ENCODE assay signal across 11 mouse cellular contexts in the genomic region with DNA sequence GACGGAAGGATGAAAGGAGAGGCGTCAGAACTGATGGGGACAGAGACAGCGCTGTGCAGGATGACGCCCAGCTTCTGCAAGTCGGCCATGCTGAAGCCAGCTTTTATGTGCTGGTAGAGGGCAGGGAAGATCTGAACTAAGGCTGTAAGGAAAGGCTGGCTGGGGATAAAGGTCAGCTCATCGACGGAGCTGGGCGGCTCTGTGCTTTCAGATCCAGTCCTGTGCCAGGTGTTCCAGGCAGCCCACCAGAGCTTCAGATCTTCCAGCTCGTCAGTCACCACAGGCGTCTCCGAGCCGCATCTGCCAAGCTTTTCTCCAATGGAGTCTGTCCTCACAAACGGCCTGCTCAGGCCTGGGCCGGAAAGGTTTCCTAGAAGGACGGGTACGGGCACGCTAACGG.
A peak's percentile ranks its signal among the peaks of the same experiment; 100 is the strongest.
DNase-seq lines count a peak whose midpoint lies in the region; ATAC-seq and TF ChIP-seq lines count a peak whose summit lies in the region.
"Had no signal": no experiment of that assay in that cellular context is flagged by ENCODE, and none has a peak within 500 bp of the region (broad histone marks: within the 10 kb centered on the region; RNA-seq: fewer than 3 reads in every experiment).

No protein-coding gene starts in this region.

- no peak overlapping the region for H3K4me3 ChIP-seq in kidney, embryonic 16.5 days (ENCODE audit: low read length)
- no peak overlapping the region for H3K4me3 ChIP-seq in midbrain, embryonic 14.5 days (replicated peaks; ENCODE audit: low read depth, low read length)
- no peak overlapping the region for H3K4me3 ChIP-seq in left cerebral cortex, adult 2 months
- H3K4me3 ChIP-seq: liver, embryonic 13.5 days had no signal

- 44% methylated on average over 18 of the region's 18 CpGs for WGBS in kidney, embryonic 16.5 days
- WGBS in midbrain, embryonic 14.5 days, result 38% methylated on average over 18 of the region's 18 CpGs

- no peaks in the 10 kb centered on the region for H3K27me3 ChIP-seq in kidney, embryonic 16.5 days (ENCODE audit: insufficient read depth, low read length)
- no peaks in the 10 kb centered on the region for H3K27me3 ChIP-seq in midbrain, embryonic 14.5 days (ENCODE audit: control insufficient read depth, insufficient read depth, low read length)
- H3K27me3 ChIP-seq: liver, embryonic 13.5 days had no signal

- no peak overlapping the region for H3K4me2 ChIP-seq in kidney, embryonic 16.5 days (replicated peaks; ENCODE audit: low read depth, low read length)
- no peak overlapping the region for H3K4me2 ChIP-seq in midbrain, embryonic 14.5 days (ENCODE audit: low read length)
- H3K4me2 ChIP-seq: liver, embryonic 13.5 days had no signal

- no peaks in the 10 kb centered on the region for H3K4me1 ChIP-seq in kidney, embryonic 16.5 days (ENCODE audit: insufficient read depth, low read length)
- H3K4me1 ChIP-seq in midbrain, embryonic 14.5 days (ENCODE audit: control insufficient read depth, insufficient read depth, low read length), result no peaks in the 10 kb centered on the region
- H3K4me1 ChIP-seq: liver, embryonic 13.5 days had no signal

- no peak for TF ChIP-seq CTCF in left cerebral cortex, adult 2 months (IDR thresholded peaks at IDR 0.05)

- no peaks in the 10 kb centered on the region for H3K9me3 ChIP-seq in kidney, embryonic 16.5 days (ENCODE audit: low read length)
- H3K9me3 ChIP-seq in midbrain, embryonic 14.5 days (ENCODE audit: control insufficient read depth, low read length), result no peaks in the 10 kb centered on the region
- H3K9me3 ChIP-seq: liver, embryonic 13.5 days had no signal

- H3K36me3 ChIP-seq in kidney, embryonic 16.5 days (ENCODE audit: insufficient read depth, low read length), result peaks cover 50% of the 10 kb centered on the region
- H3K36me3 ChIP-seq in midbrain, embryonic 14.5 days (ENCODE audit: control insufficient read depth, insufficient read depth, low read length), result peaks cover 82% of the 10 kb centered on the region

- intact Hi-C loops in left cerebral cortex, adult 2 months (cut with DNase I), result no loop called here

- peak; percentile 63 for ATAC-seq in kidney, embryonic 16.5 days (ENCODE audit: low FRiP score, low TSS enrichment)
- no peak for ATAC-seq in midbrain, embryonic 14.5 days (ENCODE audit: low FRiP score, low TSS enrichment)
- ATAC-seq in megakaryocyte-erythroid progenitor cell, adult 5-6 weeks (replicated peaks; ENCODE audit: low FRiP score, low TSS enrichment, poor library complexity, severe bottlenecking), result no peak

- no peak overlapping the region for H3K9ac ChIP-seq in kidney, embryonic 16.5 days (replicated peaks; ENCODE audit: low read length)
- H3K9ac ChIP-seq in midbrain, embryonic 14.5 days (replicated peaks; ENCODE audit: low read length), result no peak overlapping the region
- H3K9ac ChIP-seq: liver, embryonic 13.5 days had no signal

- no peak for DNase-seq in kidney, adult 11 months
- DNase-seq in ZHBTc4 (ENCODE audit: low read depth, low spot score), result peak; percentile 94
- DNase-seq in forelimb bud, embryonic 11.5 days (ENCODE audit: low read depth, low spot score), result peak; percentile 38
- peak; percentile 44 for DNase-seq in midbrain, embryonic 14.5 days
- no peak for DNase-seq in left cerebral cortex, adult 2 months (ENCODE audit: extremely low spot score in 1 of 2, low spot score in 2 of 2)
- no peak for DNase-seq in thymus, postnatal 0 days (ENCODE audit: low spot score)
- DNase-seq: cerebellum, adult 11-12 months; liver, embryonic 13.5 days; spleen, adult 18-20 months had no signal

- H3K27ac ChIP-seq in kidney, embryonic 16.5 days (ENCODE audit: low read length), result 0 out of 2 replicates have a peak overlapping the region, but pooled peaks have one; percentile 30
- H3K27ac ChIP-seq in midbrain, embryonic 14.5 days (replicated peaks; ENCODE audit: low read depth, low read length), result no peak overlapping the region
- H3K27ac ChIP-seq in left cerebral cortex, adult 2 months, result no peak overlapping the region
- H3K27ac ChIP-seq: liver, embryonic 13.5 days had no signal

Comparison
In these comparisons a context has a peak if more than half of its experiments do, and no peak if none do; other contexts are left out.
1. DNase-seq: peak in ZHBTc4 (single experiment), forelimb bud, embryonic 11.5 days (single experiment) and midbrain, embryonic 14.5 days (single experiment); none in kidney, adult 11 months (single experiment), left cerebral cortex, adult 2 months (0 of 2) and thymus, postnatal 0 days (single experiment).